Mouse (Mus musculus) embryo, embryonic 11 days (tissue): Measurements from ENCODE around the gene Gm28961.
"Not testable (repeated sequence)": the region's sequence is repeated elsewhere in the genome, so short reads cannot be mapped to it uniquely, and the experiment has no call there.

Source experiments
- DNase-seq: peaks from one replicate; pipeline ENCODE4 v3.0.0-alpha.2; 2015

Gene Gm28961

GRCm38 (mm10) chrY:57705397-57705796 lies at the start of gene Gm28961:
Gm28961 (plus strand) TSS chrY:57705697.
- not testable (repeated sequence) for DNase-seq
